Mouse (Mus musculus): Measurements from ENCODE around the gene Trim8.

The Trim8 gene

GRCm38 (mm10) chr19:46521698-46522097, 20.2 kb downstream of the Trim8 start:
- ATAC-seq (ENCODE audit: insufficient number of reproducible peaks, low FRiP score, low TSS enrichment) = no peak

DNA sequence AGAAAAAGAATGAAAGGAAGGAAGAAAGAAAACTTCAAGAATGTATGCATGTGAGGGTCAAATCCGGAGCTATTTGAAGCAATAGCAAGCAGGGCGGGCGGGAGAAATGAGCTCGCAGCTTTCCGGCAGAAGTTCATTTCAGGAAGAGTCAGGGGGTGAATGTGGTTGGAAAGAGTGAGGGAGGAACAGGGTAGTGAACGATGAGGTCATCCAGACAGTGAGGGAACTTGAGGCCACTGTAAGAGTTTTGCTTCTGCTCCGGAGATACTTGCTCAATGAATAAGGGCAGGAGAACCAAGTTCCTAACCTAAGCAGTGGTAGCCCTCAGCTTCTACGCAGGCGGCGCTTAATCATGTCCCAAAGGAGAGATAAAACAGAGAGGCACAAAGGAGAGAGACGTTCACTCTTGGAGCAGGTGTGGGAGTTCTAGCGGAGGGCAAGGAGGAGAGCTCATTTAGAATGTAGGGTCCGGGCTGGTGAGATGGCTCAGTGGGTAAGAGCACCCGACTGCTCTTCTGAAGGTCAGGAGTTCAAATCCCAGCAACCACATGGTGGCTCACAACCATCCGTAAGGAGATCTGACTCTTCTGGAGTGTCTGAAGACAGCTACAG, 21.0 kb downstream of the Trim8 start:
- ATAC-seq (ENCODE audit: insufficient number of reproducible peaks, low FRiP score, low TSS enrichment) = no peak

DNA sequence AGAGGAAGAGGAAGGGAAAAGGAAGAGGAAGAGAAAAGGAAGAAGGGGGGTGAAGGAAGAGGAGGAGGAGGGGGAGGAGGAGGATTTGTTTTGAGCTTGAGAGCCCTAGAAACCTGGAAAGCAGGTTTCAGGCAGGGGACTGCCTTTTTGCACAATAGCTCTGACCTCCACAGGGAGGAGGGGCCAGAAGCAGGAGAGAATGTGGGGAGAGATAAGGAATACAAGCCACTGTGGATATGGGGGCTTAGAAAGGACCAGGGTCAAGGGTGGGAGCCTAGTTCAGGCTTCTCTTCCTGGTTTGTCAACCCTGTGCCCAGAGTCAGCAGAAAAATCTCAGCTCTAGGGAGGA, 21.6 kb downstream of the Trim8 start:
- ATAC-seq (ENCODE audit: insufficient number of reproducible peaks, low FRiP score, low TSS enrichment) = no peak

DNA sequence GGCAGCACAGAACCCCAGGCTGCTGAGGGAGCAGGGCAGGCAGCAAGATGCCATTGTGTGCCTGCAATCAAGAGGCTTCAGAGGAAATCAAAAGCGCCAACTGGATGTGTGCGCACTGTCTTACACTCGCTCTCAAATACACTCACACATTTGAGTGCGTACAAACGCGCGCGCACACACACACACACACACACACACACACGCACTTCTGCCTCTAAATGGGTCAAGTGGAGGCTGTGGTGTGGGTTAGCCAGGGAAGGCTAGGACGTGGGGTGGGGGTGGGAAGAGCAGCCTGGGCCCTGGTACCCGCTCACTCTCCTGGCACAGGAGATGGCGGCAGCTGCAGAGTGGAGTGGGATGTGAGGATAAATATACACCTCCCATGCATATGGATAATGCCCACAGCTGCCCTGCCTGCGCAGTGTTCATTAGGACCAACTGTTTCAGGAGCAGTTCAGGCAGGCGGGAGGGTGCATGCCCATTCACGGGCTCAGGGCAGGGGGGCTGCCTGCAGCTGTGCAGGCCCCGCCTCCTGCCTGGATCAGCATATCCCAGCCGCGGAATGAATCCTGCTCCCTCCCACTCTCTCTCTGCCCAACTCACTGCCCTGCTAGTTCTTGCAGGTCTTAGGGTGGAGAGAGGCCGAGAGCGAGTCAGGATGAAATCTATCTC, 22.1 kb downstream of the Trim8 start:
- ATAC-seq (ENCODE audit: insufficient number of reproducible peaks, low FRiP score, low TSS enrichment) = 0 out of 2 replicates have a peak, but pooled peaks have one; percentile 4

- no peak for ATAC-seq (ENCODE audit: insufficient number of reproducible peaks, low FRiP score, low TSS enrichment)
Observed at GRCm38 (mm10) chr19:46524152-46524544, 22.6 kb downstream of the Trim8 start.

DNA sequence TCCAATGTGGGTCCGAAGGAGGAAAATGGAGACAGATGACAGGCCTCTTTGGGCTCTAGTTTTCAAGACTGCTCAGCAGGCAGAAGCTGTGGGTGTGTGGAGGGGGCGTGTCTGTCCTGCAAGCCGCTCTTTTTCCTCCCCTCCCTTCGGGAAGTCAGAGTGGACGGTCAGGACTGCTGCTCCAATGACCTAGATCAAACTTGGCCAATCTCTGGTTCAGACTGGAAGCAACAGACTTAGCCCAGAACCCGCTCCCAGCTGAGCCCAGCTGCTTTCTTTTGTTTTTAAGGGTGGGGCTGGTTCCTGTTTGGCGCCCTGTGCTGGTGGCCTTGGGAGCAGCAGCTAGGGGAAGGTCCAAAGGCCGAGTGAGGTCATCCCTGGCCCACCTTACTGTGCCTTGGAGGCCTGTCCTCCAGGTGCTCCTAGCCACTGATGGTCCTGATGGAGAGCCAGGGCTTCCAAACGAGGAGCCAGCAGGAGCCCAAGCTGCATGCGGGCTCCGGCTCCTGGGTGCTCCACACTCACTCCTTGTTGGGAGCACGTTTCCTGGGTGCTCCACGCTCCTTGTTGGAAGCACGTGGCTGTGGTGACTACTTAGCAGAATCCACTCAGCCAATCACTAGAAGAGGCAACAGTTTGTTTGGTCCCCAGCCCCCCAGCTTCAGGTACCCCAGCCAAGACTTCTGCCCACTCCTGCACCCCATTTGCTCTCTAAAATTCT, 23.3 kb downstream of the Trim8 start:
- ATAC-seq (ENCODE audit: insufficient number of reproducible peaks, low FRiP score, low TSS enrichment) = no peak

DNA sequence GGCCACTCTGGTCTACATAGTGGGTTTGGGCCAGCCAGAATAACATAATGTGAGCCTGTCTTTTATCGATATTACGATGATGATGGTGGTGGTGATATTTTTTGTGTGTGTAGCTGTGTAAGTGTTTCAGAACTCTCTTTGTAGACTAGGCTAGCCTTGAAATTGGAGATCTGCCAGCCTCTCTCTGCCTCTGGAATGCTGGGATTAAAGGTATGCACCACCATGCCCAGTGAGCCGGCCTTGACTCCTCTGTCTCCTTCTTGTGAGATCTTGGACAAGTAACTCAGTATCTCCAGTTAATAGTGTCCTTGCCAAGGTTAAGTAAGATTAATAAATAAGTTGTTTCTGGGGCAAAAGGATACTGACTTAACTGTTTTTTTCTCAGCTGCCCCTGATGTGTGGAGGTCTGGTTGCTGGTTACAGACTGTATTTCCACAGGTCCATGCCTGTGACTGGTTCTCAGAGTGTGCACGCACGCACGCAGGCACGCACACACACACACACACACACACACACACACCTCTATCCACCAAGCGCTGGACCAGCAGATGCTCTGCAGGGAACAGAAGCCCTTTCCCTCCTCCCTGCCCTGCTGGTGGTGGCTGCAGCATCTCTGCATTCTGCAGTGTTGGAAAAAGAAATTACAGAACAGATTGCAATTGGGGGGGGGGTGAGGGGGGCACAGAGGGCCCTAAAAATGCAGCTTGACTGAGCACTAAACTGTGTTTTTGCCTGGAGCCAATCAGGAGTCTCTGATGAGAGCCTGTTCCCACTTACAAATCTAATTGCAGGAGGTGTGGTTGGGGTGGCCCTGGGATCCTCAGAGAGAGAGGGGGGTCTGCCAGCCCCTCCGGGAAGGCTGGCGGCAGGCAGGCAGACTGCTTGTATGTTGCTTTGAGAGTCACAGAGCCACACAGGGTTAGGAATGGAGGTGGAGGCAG, 24.5 kb downstream of the Trim8 start:
- no peak for ATAC-seq (ENCODE audit: insufficient number of reproducible peaks, low FRiP score, low TSS enrichment)

GRCm38 (mm10) chr19:46527632-46528528, 26.4 kb downstream of the Trim8 start:
- no peak for ATAC-seq (ENCODE audit: insufficient number of reproducible peaks, low FRiP score, low TSS enrichment)

GRCm38 (mm10) chr19:46528529-46529213, 27.2 kb downstream of the Trim8 start:
- ATAC-seq (ENCODE audit: insufficient number of reproducible peaks, low FRiP score, low TSS enrichment) = peak; percentile 46

- no peak for ATAC-seq (ENCODE audit: insufficient number of reproducible peaks, low FRiP score, low TSS enrichment)
Observed at GRCm38 (mm10) chr19:46529601-46530448, 28.3 kb downstream of the Trim8 start.

DNA sequence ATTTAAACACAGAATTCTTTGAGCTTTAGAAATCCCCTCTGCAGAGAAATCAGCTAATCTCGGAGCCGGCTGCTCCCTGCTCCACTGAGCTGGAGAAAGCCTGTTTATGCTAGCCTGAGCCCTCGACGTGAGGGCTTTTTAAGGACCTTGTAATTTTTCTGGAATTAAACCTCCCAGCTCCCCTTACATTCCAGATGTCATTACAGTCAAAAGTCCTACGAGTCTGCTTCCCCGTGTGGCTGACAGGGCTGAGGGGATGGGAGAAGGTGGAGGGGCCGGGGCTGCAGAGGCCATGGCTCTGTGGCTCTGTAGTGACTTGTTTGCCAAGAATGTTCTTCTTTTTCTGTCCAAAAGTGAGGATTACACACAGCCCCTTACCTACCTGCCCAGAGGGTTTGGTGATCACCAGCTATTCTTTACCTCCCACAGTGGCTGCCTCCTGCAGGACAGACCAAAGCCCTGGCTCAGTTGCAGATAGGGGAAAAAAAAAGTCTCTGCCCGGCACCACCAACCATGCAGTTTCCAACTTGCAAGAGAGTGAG, 29.0 kb downstream of the Trim8 start:
- no peak for ATAC-seq (ENCODE audit: insufficient number of reproducible peaks, low FRiP score, low TSS enrichment)

GRCm38 (mm10) chr19:46531071-46532030, 29.8 kb downstream of the Trim8 start:
- no peak for ATAC-seq (ENCODE audit: insufficient number of reproducible peaks, low FRiP score, low TSS enrichment)

DNA sequence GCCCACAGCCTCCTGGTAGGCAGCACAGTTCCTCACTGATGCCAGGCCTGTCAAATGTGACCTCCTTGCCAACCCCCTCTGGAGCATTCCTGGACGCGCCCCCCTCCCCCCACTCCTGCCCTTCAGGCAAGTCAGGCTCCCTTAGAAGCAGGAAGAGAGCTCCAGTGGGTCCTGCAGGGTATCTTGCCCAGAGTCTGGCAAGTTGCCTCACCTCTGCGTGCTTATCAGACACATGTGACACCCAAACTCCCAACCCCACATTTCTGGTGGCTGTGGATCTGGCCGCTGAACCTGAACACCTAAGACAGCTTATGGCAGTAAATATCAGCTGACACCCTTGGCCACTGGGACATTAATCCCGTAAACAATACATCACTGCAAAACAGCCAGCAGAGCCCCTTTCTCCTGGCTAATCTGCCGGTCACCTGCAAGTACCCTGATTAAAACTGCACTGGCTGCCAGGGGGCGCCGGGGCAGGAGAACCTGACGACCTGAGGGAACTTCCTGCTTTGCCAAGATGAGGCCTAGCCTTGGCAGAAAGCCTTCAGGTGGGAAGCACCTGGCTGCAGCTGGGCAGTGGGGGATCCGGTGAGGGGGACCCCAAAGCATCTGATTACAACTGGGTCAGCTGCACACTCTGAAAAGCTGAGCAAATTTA, 30.7 kb downstream of the Trim8 start:
- no peak for ATAC-seq (ENCODE audit: insufficient number of reproducible peaks, low FRiP score, low TSS enrichment)

DNA sequence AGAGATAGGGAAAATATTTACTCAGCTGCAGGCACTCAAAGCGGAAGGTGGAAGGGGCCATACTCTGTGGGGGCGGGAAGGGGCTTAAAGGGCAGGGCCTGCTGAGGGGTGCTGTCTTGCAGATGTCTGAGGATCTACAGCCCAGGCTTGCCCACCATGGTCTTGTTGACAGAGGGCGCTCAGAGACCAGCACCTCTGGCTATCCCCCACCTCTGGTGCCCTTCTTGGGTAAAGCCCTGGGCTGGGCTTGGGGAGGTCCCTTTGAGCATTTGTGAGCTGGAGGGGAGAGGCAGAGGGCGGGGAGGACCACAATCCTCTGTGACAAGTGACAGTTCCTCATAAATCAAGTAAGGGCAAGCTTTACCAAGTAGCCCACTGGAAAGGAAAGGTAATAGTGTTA, 31.6 kb downstream of the Trim8 start:
- ATAC-seq (ENCODE audit: insufficient number of reproducible peaks, low FRiP score, low TSS enrichment) = no peak

GRCm38 (mm10) chr19:46533525-46533924, 32.0 kb downstream of the Trim8 start:
- ATAC-seq (ENCODE audit: insufficient number of reproducible peaks, low FRiP score, low TSS enrichment) = no peak

DNA sequence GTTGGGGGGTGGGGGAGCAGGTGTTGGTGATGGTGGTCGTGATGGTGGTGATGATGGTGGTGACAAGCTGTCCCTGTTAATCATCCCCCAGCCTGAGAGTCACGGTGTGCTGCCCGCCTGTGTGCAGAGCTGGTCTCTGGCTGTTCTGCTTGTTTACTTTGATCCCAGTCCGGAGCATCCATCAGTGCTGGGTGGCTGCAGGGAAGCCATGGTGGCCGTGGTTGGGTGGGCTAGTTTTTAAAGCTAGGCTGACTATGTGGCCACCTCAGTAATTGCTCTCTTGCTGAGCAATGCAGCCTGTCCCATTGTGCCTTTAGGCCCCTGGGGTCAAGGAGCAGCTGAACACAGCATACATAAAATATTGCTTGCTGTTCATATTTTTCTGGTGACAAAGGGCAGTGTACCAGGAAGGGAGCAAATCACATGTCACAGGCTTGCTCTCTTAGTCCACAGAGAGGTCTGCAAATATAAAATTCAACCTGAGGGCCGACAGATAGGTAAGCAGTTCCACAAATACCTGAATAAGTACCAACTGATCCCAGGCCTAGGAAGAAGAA, 33.1 kb downstream of the Trim8 start:
- no peak for ATAC-seq (ENCODE audit: insufficient number of reproducible peaks, low FRiP score, low TSS enrichment)
